Mouse (Mus musculus) E14TG2a.4 (cell line): ENCODE data around the gene Mapk14.

Experiments used
- CTCF ChIP-seq: conservative IDR thresholded peaks from 2 replicates; pipeline ENCODE4 v1.5.1; 2014; ENCODE audit warnings: low read length
- POU5F1 ChIP-seq: IDR thresholded peaks from 2 replicates; pipeline ENCODE4 v1.6.1; 2014; ENCODE audit warnings: low read length, borderline replicate concordance

DNA sequence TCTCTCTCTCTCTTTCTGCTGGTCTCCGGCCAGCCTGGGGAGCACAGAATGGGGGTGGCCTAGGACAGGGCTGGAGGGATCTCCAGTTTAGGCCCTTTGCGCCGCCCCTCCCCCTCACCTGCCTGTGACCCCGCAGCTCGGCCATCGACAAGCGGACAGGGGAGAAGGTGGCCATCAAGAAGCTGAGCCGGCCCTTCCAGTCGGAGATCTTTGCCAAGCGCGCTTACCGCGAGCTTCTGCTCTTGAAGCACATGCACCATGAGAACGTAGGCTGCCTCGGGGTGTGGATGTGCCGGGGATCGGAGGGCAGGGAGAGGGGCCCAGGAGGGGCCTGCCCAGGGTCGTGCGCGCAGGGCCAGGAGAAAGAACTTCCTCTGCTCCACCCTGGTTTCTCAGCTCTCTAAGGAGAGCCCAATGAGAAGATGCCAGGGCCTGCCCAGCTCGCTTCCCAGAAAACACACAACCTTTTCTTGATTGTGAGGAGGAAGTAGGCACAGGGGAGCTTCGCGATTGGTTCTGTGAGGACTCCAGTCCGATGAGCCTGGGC lies 78.8 kb downstream of the Mapk14 start:
- TF ChIP-seq CTCF (no peak), POU5F1 (no peak)
